Comparison of ENCODE assay signal across 22 mouse cellular contexts in genomic region chr4:138133360-138133759, GRCm38 (mm10).
DNase-seq lines count a peak whose midpoint lies in the region; ATAC-seq and TF ChIP-seq lines count a peak whose summit lies in the region.
"Had no signal": no experiment of that assay in that cellular context is flagged by ENCODE, and none has a peak within 500 bp of the region (broad histone marks: within the 10 kb centered on the region; RNA-seq: fewer than 3 reads in every experiment).

No protein-coding gene starts in this region.

- no peaks in the 10 kb centered on the region for H3K27me3 ChIP-seq in midbrain, embryonic 11.5 days (ENCODE audit: control insufficient read depth, insufficient read depth, low read length)
- H3K27me3 ChIP-seq in midbrain, embryonic 13.5 days: no peaks in the 10 kb centered on the region
- H3K27me3 ChIP-seq in kidney, adult 2 months (replicated peaks; ENCODE audit: control insufficient read depth, insufficient read depth, low read length): no peaks in the 10 kb centered on the region
- H3K27me3 ChIP-seq: embryonic facial prominence, embryonic 15.5 days; heart, embryonic 12.5 days had no signal

- no peak for ATAC-seq in midbrain, embryonic 11.5 days (ENCODE audit: low FRiP score)
- no peak for ATAC-seq in midbrain, embryonic 13.5 days
- ATAC-seq in megakaryocyte progenitor cell, adult 5-6 weeks (replicated peaks; ENCODE audit: poor library complexity): peak; percentile 85
- ATAC-seq: CD4-positive, CD25-positive, alpha-beta regulatory T cell, adult 4 months; forebrain, embryonic 16.5 days; hindbrain, embryonic 16.5 days had no signal

- H3K9me3 ChIP-seq in midbrain, embryonic 11.5 days (ENCODE audit: control insufficient read depth, low read length): no peaks in the 10 kb centered on the region
- no peaks in the 10 kb centered on the region for H3K9me3 ChIP-seq in midbrain, embryonic 13.5 days
- H3K9me3 ChIP-seq: embryonic facial prominence, embryonic 15.5 days; forebrain, embryonic 10.5 days; G1E; heart, embryonic 12.5 days had no signal

- H3K36me3 ChIP-seq in midbrain, embryonic 11.5 days (ENCODE audit: control insufficient read depth, insufficient read depth, low read length): no peaks in the 10 kb centered on the region; the same call in 1 of the 2 replicates
- H3K36me3 ChIP-seq in midbrain, embryonic 13.5 days: peaks cover 21% of the 10 kb centered on the region
- H3K36me3 ChIP-seq in kidney, adult 2 months (ENCODE audit: control insufficient read depth, insufficient read depth, low read length): peaks cover 1% of the 10 kb centered on the region

- WGBS in midbrain, embryonic 11.5 days: 94% methylated on average over 9 of the region's 9 CpGs
- WGBS in midbrain, embryonic 13.5 days: 94% methylated on average over 9 of the region's 9 CpGs
- 86% methylated on average over 9 of the region's 9 CpGs for WGBS in kidney, adult 2 months

- TF ChIP-seq CTCF in brain, embryonic 14.5 days (IDR thresholded peaks at IDR 0.05; ENCODE audit: borderline replicate concordance, extremely low read depth, insufficient read depth, insufficient read length): no peak
- TF ChIP-seq CTCF in kidney, adult 2 months (conservative IDR thresholded peaks at IDR 0.05; ENCODE audit: insufficient read depth, insufficient read length, low read depth, low read length): no peak

- TF ChIP-seq POLR2A in brain, embryonic 14.5 days (IDR thresholded peaks at IDR 0.05; ENCODE audit: borderline replicate concordance, extremely low read depth, insufficient read depth, insufficient read length, poor library complexity, severe bottlenecking): no peak
- no peak for TF ChIP-seq POLR2A in kidney, adult 2 months (IDR thresholded peaks at IDR 0.05; ENCODE audit: low read depth, low read length)

- no peak overlapping the region for H3K4me3 ChIP-seq in midbrain, embryonic 11.5 days (ENCODE audit: low read depth, low read length)
- no peak overlapping the region for H3K4me3 ChIP-seq in midbrain, embryonic 13.5 days (replicated peaks)
- H3K4me3 ChIP-seq in kidney, adult 2 months (ENCODE audit: insufficient read depth, low read depth, low read length): no peak overlapping the region
- H3K4me3 ChIP-seq: embryonic facial prominence, embryonic 15.5 days; erythroblast, embryonic 14.5 days; forebrain, embryonic 10.5 days; heart, embryonic 12.5 days had no signal

- H3K4me1 ChIP-seq in midbrain, embryonic 11.5 days (ENCODE audit: control insufficient read depth, insufficient read depth, low read length): no peaks in the 10 kb centered on the region
- H3K4me1 ChIP-seq in midbrain, embryonic 13.5 days (replicated peaks): peaks cover 11% of the 10 kb centered on the region; the same call in 1 of the 2 replicates
- 0 out of 2 replicates have a peak, but pooled peaks cover 4% of the 10 kb centered on the region for H3K4me1 ChIP-seq in kidney, adult 2 months (ENCODE audit: control insufficient read depth, insufficient read depth, low read length)
- H3K4me1 ChIP-seq: forebrain, embryonic 10.5 days had no signal

- H3K9ac ChIP-seq in midbrain, embryonic 11.5 days (ENCODE audit: low read length): no peak overlapping the region
- no peak overlapping the region for H3K9ac ChIP-seq in midbrain, embryonic 13.5 days (replicated peaks)
- H3K9ac ChIP-seq: embryonic facial prominence, embryonic 15.5 days; heart, embryonic 12.5 days had no signal

- peak; percentile 70 for DNase-seq in midbrain, embryonic 11.5 days (ENCODE audit: low spot score, missing footprints)
- peak; percentile 15 for DNase-seq in brain, embryonic 14.5 days (ENCODE audit: low read depth)
- DNase-seq in frontal cortex, postnatal 14 days (ENCODE audit: low spot score in 2 of 2): no peak
- no peak for DNase-seq in kidney, adult 9 months
- DNase-seq in kidney, adult 2 months: no peak
- DNase-seq: adrenal gland, postnatal 14 days; B cell, adult 2 months; cerebellum, adult 11-12 months; cerebellum, adult 9-11 months; cerebellum, postnatal 36 days; gastrocnemius, postnatal 14 days; kidney, adult 11 months had no signal

- no peak overlapping the region for H3K4me2 ChIP-seq in midbrain, embryonic 11.5 days
- H3K4me2 ChIP-seq in midbrain, embryonic 13.5 days (replicated peaks): no peak overlapping the region
- H3K4me2 ChIP-seq: embryonic facial prominence, embryonic 15.5 days; heart, embryonic 12.5 days had no signal

- H3K27ac ChIP-seq in midbrain, embryonic 11.5 days (ENCODE audit: low read depth, low read length): no peak overlapping the region
- no peak overlapping the region for H3K27ac ChIP-seq in midbrain, embryonic 13.5 days
- no peak overlapping the region for H3K27ac ChIP-seq in kidney, adult 2 months (ENCODE audit: insufficient read depth, low read depth, low read length)
- H3K27ac ChIP-seq: embryonic facial prominence, embryonic 15.5 days; forebrain, embryonic 10.5 days had no signal

Comparison
In these comparisons a context has a peak if more than half of its experiments do, and no peak if none do; other contexts are left out.
1. DNase-seq: peak in midbrain, embryonic 11.5 days (single experiment) and brain, embryonic 14.5 days (single experiment); none in frontal cortex, postnatal 14 days (0 of 2), kidney, adult 9 months (single experiment) and kidney, adult 2 months (single experiment).